Mouse (Mus musculus) embryonic fibroblast, embryonic 13.5 days (primary cell): ENCODE results near the gene Zranb3.

Experiments used
- CTCF ChIP-seq: IDR thresholded peaks from 2 replicates; pipeline ENCODE4 v1.5.1; 2011; ENCODE audit warnings: mild to moderate bottlenecking, control low read depth, low read length, moderate library complexity, borderline replicate concordance; ENCODE audit not compliant: insufficient read depth
- POLR2A ChIP-seq: IDR thresholded peaks from 2 replicates; pipeline ENCODE4 v1.6.1; 2011; ENCODE audit warnings: low read depth, mild to moderate bottlenecking, control low read depth, low read length, moderate library complexity

DNA sequence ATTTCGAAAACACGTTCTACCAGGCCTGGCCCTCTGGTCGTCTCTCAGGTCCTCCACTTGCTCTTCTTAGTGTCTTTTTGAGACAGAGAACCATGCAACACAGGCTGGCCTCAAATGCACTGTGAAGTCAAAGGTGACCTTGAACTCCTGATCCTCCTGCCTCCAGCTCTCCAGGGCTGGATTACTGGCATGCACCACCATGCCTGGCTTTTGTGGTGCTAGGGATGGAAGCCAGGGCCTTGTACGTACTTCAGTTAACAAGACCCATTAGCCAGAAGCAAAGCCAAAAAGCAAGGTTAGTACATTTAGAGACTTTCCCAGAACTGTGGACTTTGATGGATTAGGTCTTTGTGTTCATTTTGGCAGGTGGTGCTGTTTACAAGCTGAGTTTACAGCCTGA is 150.6 kb downstream of the Zranb3 start:
- TF ChIP-seq CTCF (no peak), POLR2A (no peak)
